Mouse (Mus musculus) heart, postnatal 0 days (tissue): ENCODE results near the gene Kdm2b.

Experiments used
- CTCF ChIP-seq: IDR thresholded peaks from 2 replicates; pipeline ENCODE4 v1.5.1; 2016; ENCODE audit warnings: antibody characterized with exemption, control low read depth, low read depth
- EP300 ChIP-seq: IDR thresholded peaks from 2 replicates; pipeline ENCODE4 v1.6.1; 2016; ENCODE audit warnings: antibody characterized with exemption, low read depth

DNA sequence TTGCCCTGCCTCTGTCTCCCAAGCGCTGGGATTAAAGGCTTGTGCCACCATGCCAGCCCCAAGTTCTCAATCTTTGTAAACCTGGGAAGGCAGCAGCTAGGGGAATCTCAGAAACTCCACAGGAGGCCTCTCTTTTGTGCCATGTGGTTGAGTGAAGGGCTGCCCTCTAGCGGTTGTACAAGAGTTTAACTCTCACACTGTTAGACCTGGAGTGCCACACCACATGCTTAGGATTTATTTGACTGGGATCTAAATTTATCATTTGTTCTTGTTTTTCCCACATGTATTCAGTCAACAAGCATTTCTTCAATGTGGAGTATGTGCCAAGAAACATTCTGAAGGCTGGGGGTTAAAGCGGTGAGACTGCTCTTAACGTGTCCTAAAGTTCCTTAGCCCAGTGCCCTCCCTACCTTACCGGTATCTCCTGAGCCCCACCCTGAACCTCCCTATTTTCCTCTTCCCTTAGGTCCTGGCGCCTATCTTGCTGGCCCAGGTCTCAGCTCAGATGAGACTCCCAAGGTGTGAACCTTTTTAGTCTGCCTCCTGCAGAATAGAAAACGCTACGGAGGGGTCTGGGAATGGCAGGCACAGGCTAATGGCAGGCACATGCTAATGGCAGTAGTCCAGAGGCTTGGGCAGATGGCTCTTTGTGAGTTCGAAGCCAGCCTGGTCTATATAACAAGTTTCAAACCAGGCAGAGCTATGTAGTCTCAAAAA is 24.1 kb upstream of the Kdm2b start:
- TF ChIP-seq CTCF (peak; percentile 79), EP300 (no peak)
